Mouse (Mus musculus): ENCODE measurements at regions not wholly inside any gene's neighbourhood (a gene's known extent, or its start where the extent isn't known, plus 50 kb on each side); places are given as distances from the start of the nearest gene placed in this dataset.

GRCm38 (mm10) chr7:136405391-136405790 lies 489.0 kb upstream of the Mgmt start:
- Histone ChIP-seq H3K4me1 (ENCODE audit: control insufficient read depth, insufficient read depth, low read length) (no peaks in the 10 kb centered on the region), H3K4me2 (no peak overlapping the region), H3K9me3 (ENCODE audit: control insufficient read depth, low read length) (no peaks in the 10 kb centered on the region), H3K4me3 (ENCODE audit: low read depth, low read length) (no peak overlapping the region), H3K27ac (ENCODE audit: low read depth, low read length) (no peak overlapping the region), H3K9ac (ENCODE audit: low read length) (no peak overlapping the region), H3K36me3 (ENCODE audit: control insufficient read depth, insufficient read depth, low read length) (no peaks in the 10 kb centered on the region), H3K27me3 (ENCODE audit: control insufficient read depth, insufficient read depth, low read length) (no peaks in the 10 kb centered on the region)
- WGBS, result 84% methylated on average over 8 of the region's 8 CpGs
- ATAC-seq (ENCODE audit: low FRiP score) (no peak), DNase-seq (ENCODE audit: low spot score, missing footprints) (no peak)

- DNase-seq (ENCODE audit: low spot score, missing footprints) (peak; percentile 60), ATAC-seq (ENCODE audit: low FRiP score) (no peak)
- WGBS, result 84% methylated on average over 20 of the region's 20 CpGs
These were observed 487.9 kb upstream of the Mgmt start for GRCm38 (mm10) chr7:136406258-136407100.

GRCm38 (mm10) chr7:136414808-136415207 lies 479.6 kb upstream of the Mgmt start:
- DNase-seq (ENCODE audit: low spot score, missing footprints), result no peak
- H3K4me3 ChIP-seq (ENCODE audit: low read depth, low read length), result no peak overlapping the region
- no peak for ATAC-seq (ENCODE audit: low FRiP score)
- no peak overlapping the region for H3K4me2 ChIP-seq
- no peaks in the 10 kb centered on the region for H3K9me3 ChIP-seq (ENCODE audit: control insufficient read depth, low read length)
- H3K27me3 ChIP-seq (ENCODE audit: control insufficient read depth, insufficient read depth, low read length), result no peaks in the 10 kb centered on the region
- no peak overlapping the region for H3K9ac ChIP-seq (ENCODE audit: low read length)
- no peaks in the 10 kb centered on the region for H3K36me3 ChIP-seq (ENCODE audit: control insufficient read depth, insufficient read depth, low read length)
- H3K27ac ChIP-seq (ENCODE audit: low read depth, low read length), result no peak overlapping the region
- H3K4me1 ChIP-seq (ENCODE audit: control insufficient read depth, insufficient read depth, low read length), result no peaks in the 10 kb centered on the region; the same call in 1 of the 2 replicates
- 92% methylated on average over 8 of the region's 8 CpGs for WGBS

More at GRCm38 (mm10) chr7:136406258-136407100, 487.9 kb upstream of the Mgmt start:
- H3K27ac ChIP-seq (ENCODE audit: low read depth, low read length), result no peak overlapping the region
- no peaks in the 10 kb centered on the region for H3K9me3 ChIP-seq (ENCODE audit: control insufficient read depth, low read length)
- no peak overlapping the region for H3K4me3 ChIP-seq (ENCODE audit: low read depth, low read length)
- no peaks in the 10 kb centered on the region for H3K4me1 ChIP-seq (ENCODE audit: control insufficient read depth, insufficient read depth, low read length)
- H3K36me3 ChIP-seq (ENCODE audit: control insufficient read depth, insufficient read depth, low read length), result no peaks in the 10 kb centered on the region
- H3K4me2 ChIP-seq, result no peak overlapping the region
- no peaks in the 10 kb centered on the region for H3K27me3 ChIP-seq (ENCODE audit: control insufficient read depth, insufficient read depth, low read length)
- H3K9ac ChIP-seq (ENCODE audit: low read length), result no peak overlapping the region

- Histone ChIP-seq H3K4me3 (ENCODE audit: low read depth, low read length) (no peak overlapping the region), H3K36me3 (ENCODE audit: control insufficient read depth, insufficient read depth, low read length) (no peaks in the 10 kb centered on the region), H3K9me3 (ENCODE audit: control insufficient read depth, low read length) (no peaks in the 10 kb centered on the region), H3K4me2 (no peak overlapping the region), H3K27ac (ENCODE audit: low read depth, low read length) (no peak overlapping the region), H3K4me1 (ENCODE audit: control insufficient read depth, insufficient read depth, low read length) (no peaks in the 10 kb centered on the region; the same call in 1 of the 2 replicates), H3K9ac (ENCODE audit: low read length) (no peak overlapping the region), H3K27me3 (ENCODE audit: control insufficient read depth, insufficient read depth, low read length) (no peaks in the 10 kb centered on the region)
- WGBS, result 33% methylated on average over 4 of the region's 4 CpGs
- no peak for ATAC-seq (ENCODE audit: low FRiP score)
- no peak for DNase-seq (ENCODE audit: low spot score, missing footprints)
These were observed 477.1 kb upstream of the Mgmt start for GRCm38 (mm10) chr7:136417327-136417726.

- Histone ChIP-seq H3K27ac (ENCODE audit: low read depth, low read length) (no peak overlapping the region), H3K4me2 (no peak overlapping the region), H3K9ac (ENCODE audit: low read length) (no peak overlapping the region), H3K27me3 (ENCODE audit: control insufficient read depth, insufficient read depth, low read length) (no peaks in the 10 kb centered on the region), H3K4me1 (ENCODE audit: control insufficient read depth, insufficient read depth, low read length) (no peaks in the 10 kb centered on the region), H3K9me3 (ENCODE audit: control insufficient read depth, low read length) (no peaks in the 10 kb centered on the region), H3K36me3 (ENCODE audit: control insufficient read depth, insufficient read depth, low read length) (no peaks in the 10 kb centered on the region), H3K4me3 (ENCODE audit: low read depth, low read length) (no peak overlapping the region)
- WGBS, result 70% methylated on average over 8 of the region's 8 CpGs
- no peak for ATAC-seq (ENCODE audit: low FRiP score)
- DNase-seq (ENCODE audit: low spot score, missing footprints), result no peak
These were observed 470.4 kb upstream of the Mgmt start for GRCm38 (mm10) chr7:136423846-136424531.

GRCm38 (mm10) chr7:136427164-136427563 lies 467.2 kb upstream of the Mgmt start:
- Histone ChIP-seq H3K27me3 (ENCODE audit: control insufficient read depth, insufficient read depth, low read length) (no peaks in the 10 kb centered on the region), H3K4me1 (ENCODE audit: control insufficient read depth, insufficient read depth, low read length) (no peaks in the 10 kb centered on the region), H3K36me3 (ENCODE audit: control insufficient read depth, insufficient read depth, low read length) (no peaks in the 10 kb centered on the region), H3K4me3 (ENCODE audit: low read depth, low read length) (no peak overlapping the region), H3K27ac (ENCODE audit: low read depth, low read length) (no peak overlapping the region), H3K9ac (ENCODE audit: low read length) (no peak overlapping the region), H3K4me2 (no peak overlapping the region), H3K9me3 (ENCODE audit: control insufficient read depth, low read length) (no peaks in the 10 kb centered on the region)
- ATAC-seq (ENCODE audit: low FRiP score) (no peak), DNase-seq (ENCODE audit: low spot score, missing footprints) (no peak)
- 60% methylated on average over 4 of the region's 4 CpGs for WGBS

- Histone ChIP-seq H3K4me2 (no peak overlapping the region), H3K9ac (ENCODE audit: low read length) (no peak overlapping the region), H3K9me3 (ENCODE audit: control insufficient read depth, low read length) (no peaks in the 10 kb centered on the region), H3K27ac (ENCODE audit: low read depth, low read length) (no peak overlapping the region), H3K36me3 (ENCODE audit: control insufficient read depth, insufficient read depth, low read length) (no peaks in the 10 kb centered on the region), H3K4me1 (ENCODE audit: control insufficient read depth, insufficient read depth, low read length) (no peaks in the 10 kb centered on the region), H3K27me3 (ENCODE audit: control insufficient read depth, insufficient read depth, low read length) (no peaks in the 10 kb centered on the region), H3K4me3 (ENCODE audit: low read depth, low read length) (no peak overlapping the region)
- 38% methylated on average over 21 of the region's 21 CpGs for WGBS
- no peak for DNase-seq (ENCODE audit: low spot score, missing footprints)
- no peak for ATAC-seq (ENCODE audit: low FRiP score)
These were observed 464.1 kb upstream of the Mgmt start for GRCm38 (mm10) chr7:136430085-136431011.

- H3K4me3 ChIP-seq (ENCODE audit: low read depth, low read length), result no peak overlapping the region
- no peaks in the 10 kb centered on the region for H3K4me1 ChIP-seq (ENCODE audit: control insufficient read depth, insufficient read depth, low read length)
- no peaks in the 10 kb centered on the region for H3K27me3 ChIP-seq (ENCODE audit: control insufficient read depth, insufficient read depth, low read length)
- no peak for DNase-seq (ENCODE audit: low spot score, missing footprints)
- no peak overlapping the region for H3K4me2 ChIP-seq
- no peak overlapping the region for H3K9ac ChIP-seq (ENCODE audit: low read length)
- WGBS, result 79% methylated on average over 3 of the region's 3 CpGs
- no peaks in the 10 kb centered on the region for H3K9me3 ChIP-seq (ENCODE audit: control insufficient read depth, low read length)
- ATAC-seq (ENCODE audit: low FRiP score), result no peak
- H3K27ac ChIP-seq (ENCODE audit: low read depth, low read length), result no peak overlapping the region
- no peaks in the 10 kb centered on the region for H3K36me3 ChIP-seq (ENCODE audit: control insufficient read depth, insufficient read depth, low read length)
These were observed 460.7 kb upstream of the Mgmt start for GRCm38 (mm10) chr7:136433699-136434098.
